Mouse (Mus musculus) ES-E14 (cell line): ENCODE data around the gene Lsm4.

Source experiments
- CHD2 ChIP-seq: IDR thresholded peaks from 2 replicates; pipeline ENCODE4 v1.6.1; 2014; ENCODE audit warnings: mild to moderate bottlenecking, low read depth, low read length, inconsistent platforms
- HCFC1 ChIP-seq: IDR thresholded peaks from 2 replicates; pipeline ENCODE4 v1.6.1; 2012; ENCODE audit warnings: low read length, inconsistent platforms, borderline replicate concordance; ENCODE audit not compliant: insufficient read depth
- MAFK ChIP-seq: IDR thresholded peaks from 2 replicates; pipeline ENCODE4 v1.6.1; 2014; ENCODE audit warnings: mild to moderate bottlenecking, low read depth, low read length, inconsistent platforms; ENCODE audit not compliant: insufficient read depth
- ZC3H11A ChIP-seq: IDR thresholded peaks from 2 replicates; pipeline ENCODE4 v1.6.1; 2012; ENCODE audit warnings: low read depth, mild to moderate bottlenecking, inconsistent platforms, low read length, borderline replicate concordance

DNA sequence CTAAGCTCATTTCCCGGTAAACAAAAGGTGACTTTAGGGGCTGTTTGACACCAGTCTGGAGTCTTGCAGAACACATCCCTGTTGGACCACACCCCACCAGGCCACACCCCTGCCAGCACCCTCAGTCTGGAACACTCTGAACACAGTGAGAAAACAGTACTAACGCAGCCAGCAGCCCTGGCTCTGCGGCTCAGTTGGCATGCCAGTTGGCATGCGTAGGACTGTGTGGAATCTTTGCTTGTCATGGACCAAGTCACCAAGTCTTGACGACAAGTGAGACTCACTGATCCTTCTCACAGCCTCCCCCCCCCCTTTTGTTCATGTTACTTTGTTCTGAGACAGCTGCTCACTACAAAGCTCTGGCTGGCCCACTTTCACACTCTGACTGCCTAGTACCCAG, 6.0 kb upstream of the Lsm4 start:
- TF ChIP-seq CHD2: no peak
- TF ChIP-seq ZC3H11A: no peak
- TF ChIP-seq MAFK: no peak
- no peak for TF ChIP-seq HCFC1
